Mouse (Mus musculus): ENCODE data around the gene Teddm3. TPM values are rescaled to one million over a fixed set of nuclear protein-coding genes. Genes with fewer than 3 reads are reported as not detected.
"Not testable (repeated sequence)": the region's sequence is repeated elsewhere in the genome, so short reads cannot be mapped to it uniquely, and the experiment has no call there.

Gene Teddm3
- polyA plus RNA-seq, 1 experiment: not detected

DNA sequence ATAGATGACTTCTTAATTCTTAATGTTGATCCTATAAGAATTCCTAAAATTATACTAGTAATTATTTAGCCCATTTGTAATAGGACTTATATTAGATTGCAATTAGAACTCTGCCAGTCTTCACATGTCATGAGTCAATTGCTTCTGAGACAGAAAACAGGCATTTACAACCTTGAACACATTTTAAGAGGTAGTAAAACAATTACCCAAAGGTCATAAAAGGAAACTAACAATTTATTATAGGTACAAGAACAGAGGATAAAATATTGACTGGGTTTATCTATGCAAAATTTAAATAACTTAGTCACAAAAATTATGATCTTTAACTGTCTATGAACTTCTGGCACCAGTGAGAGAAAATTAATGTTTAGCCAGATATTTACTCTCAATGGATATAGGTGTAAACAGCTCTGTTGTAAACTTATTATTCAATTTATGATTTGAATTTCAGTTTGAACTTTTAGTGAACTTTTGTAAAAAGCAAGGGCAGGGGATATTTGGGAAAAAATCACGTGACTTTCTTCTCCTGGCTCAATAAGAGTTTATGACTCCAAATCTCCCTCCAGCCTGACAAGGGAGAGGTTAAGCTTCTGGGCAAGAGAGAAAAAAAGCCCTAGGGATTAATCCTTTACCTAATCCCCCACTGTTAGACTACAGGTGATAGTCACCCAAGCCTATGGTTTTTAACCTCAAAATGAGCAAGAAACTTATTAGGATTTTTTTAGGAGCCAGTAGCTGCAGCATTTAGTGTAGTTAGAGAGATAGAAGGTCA, 17.3 kb downstream of the Teddm3 start:
- Histone ChIP-seq H3K36me3 (ENCODE audit: control insufficient read depth, insufficient read depth, low read length) (no peaks in the 10 kb centered on the region), H3K4me3 (ENCODE audit: control insufficient read depth, low read depth, low read length) (no peak overlapping the region), H3K27me3 (ENCODE audit: control insufficient read depth, insufficient read depth, low read length) (no peaks in the 10 kb centered on the region), H3K4me1 (ENCODE audit: control insufficient read depth, insufficient read depth, low read length) (no peaks in the 10 kb centered on the region), H3K27ac (ENCODE audit: control insufficient read depth, insufficient read depth, low read depth, low read length) (no peak overlapping the region)
- no peak for TF ChIP-seq CTCF (IDR thresholded peaks at IDR 0.05; ENCODE audit: control insufficient read depth, insufficient read depth, insufficient replicate concordance, low read depth, low read length)
- no peak for TF ChIP-seq POLR2A (IDR thresholded peaks at IDR 0.05; ENCODE audit: control insufficient read depth, low read depth, low read length)

DNA sequence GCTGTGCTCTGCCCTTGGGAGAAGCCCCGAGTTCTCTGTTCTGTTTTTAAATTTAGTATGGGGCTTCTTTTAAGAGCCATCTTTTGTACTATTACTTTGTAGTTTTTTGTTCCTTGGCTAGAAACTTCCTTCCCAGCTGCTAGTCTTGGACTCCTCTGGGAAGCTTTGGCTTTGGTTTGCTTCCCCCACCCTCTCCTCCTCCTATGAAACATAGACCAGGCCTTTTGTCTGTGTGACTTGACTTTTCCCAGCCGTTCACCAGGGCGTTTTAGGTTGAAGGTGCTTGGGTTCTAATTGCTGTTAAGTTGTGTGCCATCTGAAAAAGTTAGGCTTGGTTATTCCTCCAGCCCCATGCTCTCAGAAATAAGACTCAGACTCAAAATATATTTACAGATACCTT, 26.1 kb downstream of the Teddm3 start:
- not testable (repeated sequence) for H3K4me1 ChIP-seq (ENCODE audit: control insufficient read depth, insufficient read depth, low read length); H3K27ac ChIP-seq (ENCODE audit: control insufficient read depth, insufficient read depth, low read depth, low read length); H3K4me3 ChIP-seq (ENCODE audit: control insufficient read depth, low read depth, low read length); H3K36me3 ChIP-seq (ENCODE audit: control insufficient read depth, insufficient read depth, low read length); H3K27me3 ChIP-seq (ENCODE audit: control insufficient read depth, insufficient read depth, low read length)

DNA sequence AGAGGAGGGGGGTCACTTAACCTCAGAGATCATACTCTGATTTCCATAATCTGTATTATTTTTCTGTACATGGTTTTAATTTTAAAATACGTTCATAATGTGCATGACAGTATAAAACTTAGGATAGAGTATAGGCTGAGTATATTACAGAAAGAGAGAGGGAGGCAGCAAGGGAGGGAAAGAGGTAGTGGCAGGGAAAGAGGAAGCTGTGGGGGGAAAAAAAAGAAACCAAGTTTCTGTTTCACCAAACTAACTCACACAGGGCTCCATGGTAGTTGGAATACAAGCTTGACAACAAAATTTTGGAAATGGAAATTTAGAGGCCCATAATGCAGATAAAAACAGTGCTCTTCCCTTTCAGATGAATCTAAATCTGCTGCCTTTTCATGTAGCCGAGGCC, 31.0 kb downstream of the Teddm3 start:
- not testable (repeated sequence) for H3K4me1 ChIP-seq (ENCODE audit: control insufficient read depth, insufficient read depth, low read length); H3K36me3 ChIP-seq (ENCODE audit: control insufficient read depth, insufficient read depth, low read length); H3K4me3 ChIP-seq (ENCODE audit: control insufficient read depth, low read depth, low read length); H3K27ac ChIP-seq (ENCODE audit: control insufficient read depth, insufficient read depth, low read depth, low read length); H3K27me3 ChIP-seq (ENCODE audit: control insufficient read depth, insufficient read depth, low read length)

DNA sequence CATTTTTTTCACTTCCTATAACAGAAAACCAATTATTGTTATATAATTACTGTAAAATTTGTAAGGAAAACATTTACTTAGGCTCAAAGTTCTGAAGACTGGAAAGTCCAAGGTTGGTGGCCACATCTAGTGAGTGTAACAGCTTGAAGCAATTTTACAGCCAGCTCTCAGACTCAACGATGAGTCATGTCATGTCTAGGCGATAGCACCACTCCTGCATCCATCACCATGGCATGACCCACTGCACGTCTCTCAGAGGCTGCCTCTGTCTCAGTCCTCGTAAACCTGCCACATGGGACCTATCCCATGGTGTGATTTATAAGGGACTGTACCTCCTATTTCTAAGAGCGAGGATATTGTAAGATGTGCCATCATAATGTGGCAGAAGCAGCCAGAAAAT, 37.7 kb downstream of the Teddm3 start:
- Histone ChIP-seq H3K27ac (ENCODE audit: control insufficient read depth, insufficient read depth, low read depth, low read length) (no peak overlapping the region), H3K4me1 (ENCODE audit: control insufficient read depth, insufficient read depth, low read length) (no peaks in the 10 kb centered on the region), H3K27me3 (ENCODE audit: control insufficient read depth, insufficient read depth, low read length) (no peaks in the 10 kb centered on the region), H3K4me3 (ENCODE audit: control insufficient read depth, low read depth, low read length) (no peak overlapping the region), H3K36me3 (ENCODE audit: control insufficient read depth, insufficient read depth, low read length) (no peaks in the 10 kb centered on the region)
- TF ChIP-seq POLR2A (IDR thresholded peaks at IDR 0.05; ENCODE audit: control insufficient read depth, low read depth, low read length): no peak

DNA sequence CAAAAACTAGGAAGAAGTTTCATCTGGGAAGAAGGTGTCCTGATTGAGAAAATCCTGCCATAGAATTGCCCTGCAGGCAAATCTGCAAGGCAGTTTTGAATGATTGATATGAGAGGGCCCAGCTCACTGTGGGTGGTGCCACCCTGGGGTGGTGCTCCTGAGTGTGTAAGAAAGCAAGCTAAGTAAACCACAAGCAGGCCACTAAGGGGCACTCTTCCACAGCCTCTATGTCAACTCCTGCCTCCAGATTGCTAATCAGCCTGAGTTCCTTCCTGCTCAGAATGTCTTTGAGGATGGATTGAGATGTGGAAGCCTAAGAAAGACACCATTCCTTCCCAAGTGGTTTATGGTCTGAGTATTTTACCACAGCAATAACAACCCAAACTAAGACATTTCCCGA, 44.3 kb downstream of the Teddm3 start:
- TF ChIP-seq CTCF (IDR thresholded peaks at IDR 0.05; ENCODE audit: control insufficient read depth, insufficient read depth, insufficient replicate concordance, low read depth, low read length): no peak
- TF ChIP-seq POLR2A (IDR thresholded peaks at IDR 0.05; ENCODE audit: control insufficient read depth, low read depth, low read length): no peak
- H3K27me3 ChIP-seq (ENCODE audit: control insufficient read depth, insufficient read depth, low read length): no peaks in the 10 kb centered on the region
- no peak overlapping the region for H3K4me3 ChIP-seq (ENCODE audit: control insufficient read depth, low read depth, low read length)
- peaks cover 3% of the 10 kb centered on the region for H3K4me1 ChIP-seq (ENCODE audit: control insufficient read depth, insufficient read depth, low read length)
- no peaks in the 10 kb centered on the region for H3K36me3 ChIP-seq (ENCODE audit: control insufficient read depth, insufficient read depth, low read length)
- H3K27ac ChIP-seq (ENCODE audit: control insufficient read depth, insufficient read depth, low read depth, low read length): no peak overlapping the region

Other genes with a start within 250 kb of the Teddm3 start
- gene Ephb3, start 50.8 kb upstream of the Teddm3 start, polyA plus RNA-seq (2012; rRNA removed): 1.2 TPM in 2 replicates

All from testis, adult 2 months (tissue).